Mouse (Mus musculus): ENCODE results near the gene 9330161L09Rik. TPM values are rescaled to one million over a fixed set of nuclear protein-coding genes. Genes with fewer than 3 reads are reported as not detected.
"Not testable (repeated sequence)": the region's sequence is repeated elsewhere in the genome, so short reads cannot be mapped to it uniquely, and the experiment has no call there.

The 9330161L09Rik gene
- 0.30 TPM in 1 of 2 replicates, not detected in the other for polyA plus RNA-seq (2015; fragmentation: Nextera tagmentation; extraction: Ambion mirVana)

GRCm38 (mm10) chr12:103407720-103408119 is at the start of gene 9330161L09Rik:
Gene 9330161L09Rik, minus strand, starts transcription at chr12:103407820.
- Histone ChIP-seq H3K4me1 (replicated peaks; ENCODE audit: control insufficient read depth, insufficient read depth, low read length) (no peaks in the 10 kb centered on the region), H3K36me3 (ENCODE audit: control insufficient read depth, insufficient read depth, low read length) (peaks cover 43% of the 10 kb centered on the region), H3K9ac (ENCODE audit: low read length) (no peak within 1 kb of the TSS), H3K4me2 (ENCODE audit: low read depth, low read length) (no peak within 1 kb of the TSS), H3K4me3 (ENCODE audit: low read length) (no peak within 1 kb of the TSS), H3K27ac (ENCODE audit: low read length) (no peak within 1 kb of the TSS), H3K27me3 (ENCODE audit: control insufficient read depth, insufficient read depth, low read depth, low read length) (no peaks in the 10 kb centered on the region), H3K9me3 (ENCODE audit: control insufficient read depth, low read length) (no peaks in the 10 kb centered on the region)
- WGBS, result 93% methylated on average over 4 of the region's 4 CpGs
- no peak for ATAC-seq (ENCODE audit: low read depth)

- ATAC-seq (ENCODE audit: low read depth), result no peak
- H3K9ac ChIP-seq (ENCODE audit: low read length), result no peak within 1 kb of the TSS
- H3K36me3 ChIP-seq (ENCODE audit: control insufficient read depth, insufficient read depth, low read length), result no peaks in the 10 kb centered on the region
- no peaks in the 10 kb centered on the region for H3K27me3 ChIP-seq (ENCODE audit: control insufficient read depth, insufficient read depth, low read depth, low read length)
- WGBS, result 61% methylated on average over 3 of the region's 3 CpGs
- no peaks in the 10 kb centered on the region for H3K4me1 ChIP-seq (replicated peaks; ENCODE audit: control insufficient read depth, insufficient read depth, low read length)
- H3K9me3 ChIP-seq (ENCODE audit: control insufficient read depth, low read length), result no peaks in the 10 kb centered on the region
- H3K27ac ChIP-seq (ENCODE audit: low read length), result no peak within 1 kb of the TSS
- no peak within 1 kb of the TSS for H3K4me3 ChIP-seq (ENCODE audit: low read length)
- H3K4me2 ChIP-seq (ENCODE audit: low read depth, low read length), result no peak within 1 kb of the TSS
Measured at GRCm38 (mm10) chr12:103457140-103457539, 49.5 kb upstream of the 9330161L09Rik start, which contains the start of gene Ifi27l2b. Gene Ifi27l2b, minus strand, starts transcription at chr12:103457223.

- WGBS, result no CpG with 5 or more reads among the region's 1 CpGs
Measured at GRCm38 (mm10) chr12:103456727-103457126, 49.1 kb upstream of the 9330161L09Rik start.

GRCm38 (mm10) chr12:103453361-103453760 is 45.7 kb upstream of the 9330161L09Rik start:
- H3K9me3 ChIP-seq (ENCODE audit: control insufficient read depth, low read length), result no peaks in the 10 kb centered on the region
- no peak overlapping the region for H3K4me2 ChIP-seq (ENCODE audit: low read depth, low read length)
- no peaks in the 10 kb centered on the region for H3K27me3 ChIP-seq (ENCODE audit: control insufficient read depth, insufficient read depth, low read depth, low read length)
- H3K9ac ChIP-seq (ENCODE audit: low read length), result no peak overlapping the region
- H3K36me3 ChIP-seq (ENCODE audit: control insufficient read depth, insufficient read depth, low read length), result no peaks in the 10 kb centered on the region
- no peaks in the 10 kb centered on the region for H3K4me1 ChIP-seq (replicated peaks; ENCODE audit: control insufficient read depth, insufficient read depth, low read length)
- H3K27ac ChIP-seq (ENCODE audit: low read length), result no peak overlapping the region
- no peak for ATAC-seq (ENCODE audit: low read depth)
- H3K4me3 ChIP-seq (ENCODE audit: low read length), result no peak overlapping the region

More at GRCm38 (mm10) chr12:103456727-103457126, 49.1 kb upstream of the 9330161L09Rik start:
- H3K9me3 ChIP-seq (ENCODE audit: control insufficient read depth, low read length); ATAC-seq (ENCODE audit: low read depth); H3K4me1 ChIP-seq (replicated peaks; ENCODE audit: control insufficient read depth, insufficient read depth, low read length); H3K4me2 ChIP-seq (ENCODE audit: low read depth, low read length); H3K36me3 ChIP-seq (ENCODE audit: control insufficient read depth, insufficient read depth, low read length); H3K27ac ChIP-seq (ENCODE audit: low read length); H3K27me3 ChIP-seq (ENCODE audit: control insufficient read depth, insufficient read depth, low read depth, low read length); H3K9ac ChIP-seq (ENCODE audit: low read length); H3K4me3 ChIP-seq (ENCODE audit: low read length): not testable (repeated sequence)

GRCm38 (mm10) chr12:103445060-103445459 is 37.4 kb upstream of the 9330161L09Rik start:
- Histone ChIP-seq H3K4me1 (replicated peaks; ENCODE audit: control insufficient read depth, insufficient read depth, low read length) (no peaks in the 10 kb centered on the region), H3K36me3 (ENCODE audit: control insufficient read depth, insufficient read depth, low read length) (no peaks in the 10 kb centered on the region), H3K9me3 (ENCODE audit: control insufficient read depth, low read length) (no peaks in the 10 kb centered on the region), H3K27me3 (ENCODE audit: control insufficient read depth, insufficient read depth, low read depth, low read length) (no peaks in the 10 kb centered on the region), H3K4me3 (ENCODE audit: low read length) (no peak overlapping the region), H3K9ac (ENCODE audit: low read length) (no peak overlapping the region), H3K27ac (ENCODE audit: low read length) (no peak overlapping the region), H3K4me2 (ENCODE audit: low read depth, low read length) (no peak overlapping the region)
- no peak for ATAC-seq (ENCODE audit: low read depth)
- WGBS, result 76% methylated on average over 3 of the region's 3 CpGs

GRCm38 (mm10) chr12:103444261-103444660 is 36.6 kb upstream of the 9330161L09Rik start:
- 25% methylated on average over 5 of the region's 7 CpGs for WGBS
- ATAC-seq (ENCODE audit: low read depth); H3K4me3 ChIP-seq (ENCODE audit: low read length); H3K36me3 ChIP-seq (ENCODE audit: control insufficient read depth, insufficient read depth, low read length); H3K9me3 ChIP-seq (ENCODE audit: control insufficient read depth, low read length); H3K27ac ChIP-seq (ENCODE audit: low read length); H3K9ac ChIP-seq (ENCODE audit: low read length); H3K27me3 ChIP-seq (ENCODE audit: control insufficient read depth, insufficient read depth, low read depth, low read length); H3K4me2 ChIP-seq (ENCODE audit: low read depth, low read length); H3K4me1 ChIP-seq (replicated peaks; ENCODE audit: control insufficient read depth, insufficient read depth, low read length): not testable (repeated sequence)

- no peaks in the 10 kb centered on the region for H3K9me3 ChIP-seq (ENCODE audit: control insufficient read depth, low read length)
- no peak for ATAC-seq (ENCODE audit: low read depth)
- H3K27ac ChIP-seq (ENCODE audit: low read length), result no peak within 1 kb of the TSS
- H3K9ac ChIP-seq (ENCODE audit: low read length), result no peak within 1 kb of the TSS
- no peaks in the 10 kb centered on the region for H3K4me1 ChIP-seq (replicated peaks; ENCODE audit: control insufficient read depth, insufficient read depth, low read length)
- WGBS, result 43% methylated on average over 3 of the region's 3 CpGs
- H3K4me3 ChIP-seq (ENCODE audit: low read length), result no peak within 1 kb of the TSS
- no peaks in the 10 kb centered on the region for H3K27me3 ChIP-seq (ENCODE audit: control insufficient read depth, insufficient read depth, low read depth, low read length)
- H3K4me2 ChIP-seq (ENCODE audit: low read depth, low read length), result no peak within 1 kb of the TSS
- no peaks in the 10 kb centered on the region for H3K36me3 ChIP-seq (ENCODE audit: control insufficient read depth, insufficient read depth, low read length)
Measured at GRCm38 (mm10) chr12:103443524-103443923, 35.9 kb upstream of the 9330161L09Rik start, which contains the start of gene Ifi27l2a. Gene Ifi27l2a, minus strand, starts transcription at chr12:103443680.

- Histone ChIP-seq H3K4me2 (ENCODE audit: low read depth, low read length) (no peak overlapping the region), H3K9ac (ENCODE audit: low read length) (no peak overlapping the region), H3K27ac (ENCODE audit: low read length) (no peak overlapping the region), H3K27me3 (ENCODE audit: control insufficient read depth, insufficient read depth, low read depth, low read length) (no peaks in the 10 kb centered on the region), H3K36me3 (ENCODE audit: control insufficient read depth, insufficient read depth, low read length) (no peaks in the 10 kb centered on the region), H3K4me3 (ENCODE audit: low read length) (no peak overlapping the region), H3K4me1 (replicated peaks; ENCODE audit: control insufficient read depth, insufficient read depth, low read length) (no peaks in the 10 kb centered on the region), H3K9me3 (ENCODE audit: control insufficient read depth, low read length) (no peaks in the 10 kb centered on the region)
- WGBS, result 82% methylated on average over 1 of the region's 1 CpGs
- ATAC-seq (ENCODE audit: low read depth), result no peak
Measured at GRCm38 (mm10) chr12:103437601-103438000, 30.0 kb upstream of the 9330161L09Rik start.

- Histone ChIP-seq H3K36me3 (ENCODE audit: control insufficient read depth, insufficient read depth, low read length) (no peaks in the 10 kb centered on the region), H3K9ac (ENCODE audit: low read length) (no peak overlapping the region), H3K27ac (ENCODE audit: low read length) (no peak overlapping the region), H3K9me3 (ENCODE audit: control insufficient read depth, low read length) (no peaks in the 10 kb centered on the region), H3K4me3 (ENCODE audit: low read length) (peak overlapping the region; percentile 38), H3K27me3 (ENCODE audit: control insufficient read depth, insufficient read depth, low read depth, low read length) (no peaks in the 10 kb centered on the region), H3K4me2 (ENCODE audit: low read depth, low read length) (peak overlapping the region; percentile 46), H3K4me1 (replicated peaks; ENCODE audit: control insufficient read depth, insufficient read depth, low read length) (no peaks in the 10 kb centered on the region)
- no peak for ATAC-seq (ENCODE audit: low read depth)
Measured at GRCm38 (mm10) chr12:103434861-103435260, 27.2 kb upstream of the 9330161L09Rik start.

Data from lung, embryonic 16.5 days (tissue).